Mouse (Mus musculus) embryonic fibroblast, embryonic 13.5 days (primary cell): ENCODE measurements around the gene Cetn4.

Experiments
- CTCF ChIP-seq: IDR thresholded peaks from 2 replicates; pipeline ENCODE4 v1.5.1; 2011; ENCODE audit warnings: mild to moderate bottlenecking, control low read depth, low read length, moderate library complexity, borderline replicate concordance; ENCODE audit not compliant: insufficient read depth
- POLR2A ChIP-seq: IDR thresholded peaks from 2 replicates; pipeline ENCODE4 v1.6.1; 2011; ENCODE audit warnings: low read depth, mild to moderate bottlenecking, control low read depth, low read length, moderate library complexity

GRCm38 (mm10) chr3:37290881-37291541 is 21.5 kb downstream of the Cetn4 start:
- TF ChIP-seq CTCF (no peak), POLR2A (no peak)
